Mouse (Mus musculus): Measurements from ENCODE around the gene BC035947.

BC035947 gene

DNA sequence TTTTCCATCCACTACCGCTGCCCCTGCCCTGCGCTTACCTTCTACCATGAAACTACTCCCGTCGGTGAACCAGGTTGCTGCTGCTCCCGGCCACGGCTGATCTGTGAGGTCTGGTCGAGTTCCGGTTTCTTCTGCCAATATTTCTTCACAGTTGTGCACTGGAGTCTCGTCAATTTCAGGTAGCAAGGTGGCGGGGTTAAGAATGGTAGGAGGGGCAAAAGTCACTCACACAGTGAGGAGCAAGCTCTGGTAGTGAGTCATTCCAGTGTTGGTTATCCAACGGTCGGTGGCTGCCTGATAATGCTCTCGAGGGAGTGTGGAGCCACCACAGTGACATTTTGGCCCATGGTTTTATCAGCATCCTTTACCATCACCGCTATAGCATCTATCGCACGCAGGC, 10.9 kb downstream of the BC035947 start:
- DNase-seq, result no peak

DNA sequence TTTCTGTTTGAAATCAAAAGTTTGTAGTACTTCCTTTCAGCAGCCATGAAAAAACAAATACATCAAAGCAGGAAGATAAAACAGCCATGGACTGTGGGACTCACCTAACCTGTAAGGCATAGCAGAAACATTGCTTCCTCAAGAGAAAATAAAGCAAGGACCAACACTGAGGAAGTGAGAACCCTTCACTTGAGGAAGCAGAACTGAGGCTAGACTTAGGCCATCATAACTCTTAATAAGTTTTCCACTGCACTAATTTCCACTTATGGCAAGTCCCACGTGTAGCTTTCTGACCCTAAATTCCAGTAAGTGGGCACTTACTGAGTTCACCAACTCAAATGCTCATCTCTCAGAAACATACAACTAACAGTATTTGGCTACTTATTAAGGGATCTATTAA, 21.8 kb downstream of the BC035947 start:
- no peak for DNase-seq

DNA sequence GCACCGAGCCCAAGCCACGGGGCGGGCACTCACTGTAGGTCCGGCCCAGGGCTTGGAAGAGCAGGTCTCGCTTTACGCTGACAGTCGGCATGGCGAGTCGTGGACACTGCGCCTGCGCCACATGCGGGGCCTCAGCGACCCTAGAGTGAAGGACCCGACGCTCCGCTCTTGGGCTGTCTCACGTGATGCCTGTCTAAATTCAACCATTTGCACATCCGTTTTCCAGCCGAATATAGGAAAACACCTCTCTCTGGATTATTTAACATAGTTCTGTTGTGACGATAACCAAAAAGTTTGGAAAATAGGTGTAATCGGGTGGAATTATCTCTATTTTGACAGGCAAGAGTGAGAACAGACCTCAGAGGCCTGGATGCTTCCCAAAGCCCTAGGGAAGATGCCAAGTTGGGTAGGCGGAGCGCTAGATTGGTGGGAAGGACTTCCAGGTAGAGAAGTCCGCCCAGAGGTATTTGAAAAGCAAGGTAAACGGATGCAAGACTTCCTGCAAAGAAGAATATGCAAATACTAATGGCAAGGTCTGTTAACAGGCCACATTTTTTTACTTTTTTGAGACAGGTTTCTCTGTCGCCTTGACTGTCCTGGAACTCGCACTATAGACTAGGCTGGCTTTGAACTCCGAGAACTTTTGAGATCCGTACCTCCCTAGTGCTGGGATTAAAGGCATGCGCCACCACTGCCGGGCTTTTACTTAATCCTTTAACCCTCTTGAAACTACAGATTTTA, 23.0 kb downstream of the BC035947 start, which contains the start of gene Farsb:
TSS of gene Farsb (minus strand) at position 146 of the 741 bp plus-strand sequence.
- DNase-seq, result peak; percentile 94

DNA sequence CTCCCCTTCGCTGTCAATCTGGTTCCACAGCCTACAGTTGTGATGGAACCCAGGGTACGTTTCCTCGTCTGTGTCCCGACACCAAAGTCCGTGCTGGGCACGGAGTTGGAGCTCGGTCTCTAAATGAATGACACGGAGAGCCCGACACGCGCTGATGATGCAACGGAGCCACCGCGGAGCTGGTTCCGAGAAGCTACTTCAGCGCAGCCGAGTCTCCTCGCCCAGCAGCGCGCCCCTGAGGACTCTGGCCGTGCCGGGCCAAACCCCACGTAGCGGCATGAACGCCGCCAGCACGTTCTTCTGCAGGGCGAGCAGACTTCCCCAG, 23.6 kb downstream of the BC035947 start:
- no peak for DNase-seq

DNA sequence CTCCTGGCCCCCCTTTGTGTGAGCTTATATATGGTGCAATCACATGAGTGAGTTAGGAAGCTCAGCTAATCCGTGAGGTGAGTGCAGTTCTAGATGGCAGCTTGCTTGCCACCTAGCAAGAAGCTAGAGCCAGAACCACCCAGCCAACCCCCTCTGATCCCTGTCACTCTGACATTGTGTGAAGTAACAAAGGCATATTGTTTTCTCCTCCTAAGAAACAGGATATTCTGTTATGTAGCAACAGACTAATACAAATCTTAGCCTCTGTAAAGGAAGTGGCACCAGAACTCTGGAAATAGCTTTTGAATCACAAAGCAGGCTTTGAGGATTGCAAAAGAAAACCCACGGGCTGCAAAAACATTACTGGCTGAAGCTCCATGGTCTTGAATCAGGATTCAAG, 27.6 kb downstream of the BC035947 start:
- DNase-seq, result no peak

DNA sequence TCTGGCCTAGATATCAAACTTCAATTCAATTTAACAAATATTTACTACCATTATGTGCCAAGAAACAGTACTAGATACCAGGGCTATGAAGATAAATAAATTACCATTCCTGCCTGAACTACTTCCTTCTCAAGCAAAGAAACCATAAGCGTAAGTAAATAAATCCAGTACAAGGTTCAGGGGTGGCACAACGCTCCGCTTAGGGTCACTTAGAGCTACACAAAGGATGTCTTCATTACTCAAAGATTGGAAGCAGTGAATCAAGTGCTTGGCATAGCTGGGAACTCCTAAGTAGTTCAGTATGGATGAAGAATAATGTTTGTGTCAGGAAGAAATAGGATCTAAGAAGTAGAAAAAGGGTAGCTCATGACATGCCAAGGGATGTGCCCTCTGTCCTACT, 28.5 kb downstream of the BC035947 start:
- no peak for DNase-seq

DNA sequence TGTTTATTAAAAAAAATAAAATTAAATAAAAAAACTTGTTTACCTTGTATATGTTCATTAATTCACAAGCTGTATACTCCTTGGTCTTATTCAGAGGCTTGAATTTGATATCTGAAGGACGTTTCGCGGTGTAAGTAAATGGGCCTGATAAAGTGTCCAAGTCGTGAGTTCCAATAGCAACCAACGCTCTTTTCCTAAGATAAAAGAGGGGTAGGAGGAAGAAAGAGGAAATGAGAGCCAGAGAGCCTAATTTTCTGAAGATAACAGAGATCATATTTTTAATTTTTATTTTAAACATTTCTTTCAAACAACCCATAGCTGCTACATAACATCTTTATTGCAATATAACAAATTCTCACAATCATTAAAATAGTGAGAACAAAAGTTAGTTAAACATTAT, 39.5 kb downstream of the BC035947 start:
- DNase-seq, result no peak

DNA sequence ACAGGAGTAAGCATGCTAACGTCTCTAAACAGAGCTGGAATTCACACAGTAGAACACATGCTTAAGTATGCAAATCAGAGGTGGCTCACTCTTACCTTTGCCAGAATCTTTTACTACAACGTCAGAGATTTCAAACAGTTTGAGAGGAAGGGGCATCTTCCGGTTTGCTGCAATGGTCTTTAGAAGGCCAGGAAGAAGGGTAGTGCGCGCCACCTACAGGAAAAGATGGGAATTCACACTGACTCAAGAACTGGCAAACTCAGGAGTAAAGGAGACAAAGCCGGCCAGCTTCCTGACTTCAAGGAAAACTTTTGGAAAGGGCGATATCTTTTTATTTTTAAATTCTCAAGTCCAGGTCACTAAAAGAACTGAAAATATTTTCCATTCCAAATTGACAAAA, 57.3 kb downstream of the BC035947 start:
- DNase-seq, result peak; percentile 65

DNA sequence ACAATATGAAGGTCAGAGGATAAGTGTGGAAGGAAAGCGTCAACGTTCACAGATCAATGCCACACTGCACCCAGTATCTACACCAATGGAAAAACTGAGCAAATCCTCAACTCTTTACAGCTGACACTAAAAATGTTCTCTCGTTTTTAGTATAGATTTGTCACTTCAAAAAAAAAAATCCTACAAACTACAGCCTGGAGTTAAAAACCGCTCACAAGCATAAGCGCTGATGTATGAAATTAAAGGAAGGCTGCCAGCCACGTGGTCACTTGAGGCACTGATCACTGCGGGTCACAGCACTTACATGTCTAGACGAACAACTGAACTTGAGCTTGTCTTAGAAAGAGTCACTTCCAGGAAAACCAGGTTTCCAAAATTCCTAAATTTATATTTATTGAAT, 58.1 kb downstream of the BC035947 start:
- no peak for DNase-seq

DNA sequence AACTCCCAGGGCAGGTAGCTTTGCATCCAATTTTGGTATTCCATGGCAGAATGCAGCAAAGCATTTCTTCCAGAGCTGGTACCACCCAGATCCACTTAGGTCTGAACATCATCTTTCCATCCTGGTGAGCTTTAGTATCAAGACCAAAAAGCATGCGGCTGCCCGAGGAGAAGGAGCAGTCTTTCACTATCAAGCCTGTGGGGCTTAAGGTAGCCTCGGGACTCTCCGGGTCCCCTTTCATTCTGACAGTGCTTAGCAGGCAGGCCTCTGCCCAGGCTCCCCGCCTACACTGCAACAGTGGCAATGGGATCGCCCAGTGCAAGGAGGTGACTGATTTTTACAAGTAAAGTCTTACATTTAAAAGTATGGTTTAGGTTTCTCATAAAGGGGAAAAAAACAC, 59.4 kb downstream of the BC035947 start:
- DNase-seq, result no peak

DNA sequence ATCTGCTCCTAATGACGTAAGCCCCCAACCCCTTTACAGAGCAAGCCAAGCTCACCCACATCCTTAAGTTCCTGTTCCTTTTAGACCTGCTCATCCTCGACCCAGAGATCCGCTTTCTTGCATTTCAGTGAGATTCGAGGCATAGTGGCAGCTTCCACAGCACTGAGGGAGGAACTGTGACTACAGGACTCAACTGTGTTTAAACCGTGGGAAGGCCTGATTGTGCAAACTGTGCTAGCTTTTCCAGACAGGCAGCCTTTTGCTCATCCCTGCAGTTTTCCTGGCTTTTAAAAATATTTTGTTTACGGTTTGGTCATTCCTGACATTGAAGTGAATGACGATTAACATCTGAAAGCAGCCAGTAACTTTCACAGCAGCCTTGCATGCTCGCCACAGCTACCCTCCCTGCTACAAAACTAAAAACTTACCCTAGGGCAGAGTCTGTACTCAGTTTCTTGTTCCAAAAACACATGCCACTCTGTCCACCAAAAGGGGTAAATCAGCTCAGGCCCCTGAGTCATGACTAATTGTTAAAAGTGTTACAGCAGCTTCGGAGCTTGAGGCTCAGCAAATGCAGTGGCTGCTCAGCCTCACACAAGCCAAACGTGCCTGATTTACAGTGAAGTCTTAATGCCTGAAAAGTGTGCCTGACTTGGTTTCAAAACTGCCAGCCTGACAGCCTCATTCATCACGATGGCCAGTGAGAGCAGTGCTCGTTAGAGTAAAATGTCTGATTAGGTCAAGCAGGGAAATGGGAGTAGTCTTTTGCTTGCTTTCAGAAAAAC, 60.7 kb downstream of the BC035947 start:
- DNase-seq, result no peak

DNA sequence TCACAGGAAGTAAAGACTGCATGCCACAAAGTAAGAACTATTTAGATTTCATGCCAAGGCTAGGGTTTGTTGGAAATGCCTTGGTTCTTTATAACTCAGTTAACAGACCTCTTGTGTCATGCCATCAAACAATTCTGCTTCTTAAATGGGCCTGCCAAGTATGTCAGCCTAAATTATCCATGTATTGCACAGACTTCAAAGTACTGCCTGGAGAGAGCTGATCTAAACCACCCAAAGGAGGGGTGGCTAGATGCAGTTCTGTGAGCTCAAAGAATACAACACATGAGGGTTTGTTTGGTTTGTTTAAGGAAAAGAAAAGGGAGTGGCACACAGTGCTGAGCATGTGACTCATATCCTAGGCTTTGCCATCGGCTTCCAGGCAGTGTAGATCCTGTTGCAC, 63.9 kb downstream of the BC035947 start:
- DNase-seq, result no peak
